Mouse (Mus musculus) kidney, embryonic 14.5 days (tissue): ENCODE results near the gene Gm20538. TPM values are rescaled to one million over a fixed set of nuclear protein-coding genes. Genes with fewer than 3 reads are reported as not detected.
A peak's percentile ranks its signal among the peaks of the same experiment; 100 is the strongest.

Source experiments
- ATAC-seq: fragments of 200-750 bp; cut with Nextera tagmentation; 2 replicates; pipeline ENCODE4 v1.8.0; 2017; ENCODE audit warnings: moderate number of reproducible peaks, mild to moderate bottlenecking, moderate TSS enrichment, moderate library complexity; ENCODE audit not compliant: low FRiP score, low TSS enrichment
- H3K27ac ChIP-seq: fragments of 300-500 bp; sonication (generic); 2 replicates; pipeline ENCODE4 v1.5.1; 2014; ENCODE audit warnings: low read depth, mild to moderate bottlenecking, low read length, moderate library complexity, mixed read lengths
- H3K27me3 ChIP-seq: fragments of 300-500 bp; sonication (generic); 2 replicates; pipeline ENCODE4 v1.6.1; 2014; ENCODE audit warnings: mild to moderate bottlenecking, low read length; ENCODE audit not compliant: control insufficient read depth, insufficient read depth
- H3K36me3 ChIP-seq: fragments of 300-500 bp; sonication (generic); 2 replicates; pipeline ENCODE4 v1.6.1; 2014; ENCODE audit warnings: low read length, mixed read lengths; ENCODE audit not compliant: control insufficient read depth, insufficient read depth
- H3K4me1 ChIP-seq: fragments of 300-500 bp; sonication (generic); 2 replicates; pipeline ENCODE4 v1.6.1; 2014; ENCODE audit warnings: low read length, mixed read lengths; ENCODE audit not compliant: control insufficient read depth, insufficient read depth
- H3K4me2 ChIP-seq: fragments of 300-500 bp; sonication (generic); replicated peaks from 2 replicates; pipeline ENCODE4 v1.6.1; 2014; ENCODE audit warnings: low read depth, mild to moderate bottlenecking, low read length
- H3K4me3 ChIP-seq: fragments of 300-500 bp; sonication (generic); 2 replicates; pipeline ENCODE4 v1.5.1; 2014; ENCODE audit warnings: mild to moderate bottlenecking, low read length
- H3K9ac ChIP-seq: fragments of 300-500 bp; sonication (generic); 2 replicates; pipeline ENCODE4 v1.6.1; 2014; ENCODE audit warnings: low read depth, mild to moderate bottlenecking, low read length, moderate library complexity
- H3K9me3 ChIP-seq: fragments of 300-500 bp; sonication (generic); 2 replicates; pipeline ENCODE4 v1.6.1; 2016; ENCODE audit warnings: low read length; ENCODE audit not compliant: control insufficient read depth
- WGBS: fragments of 180-500 bp; shearing (Covaris S2); extraction: QIAGEN DNeasy Blood & Tissue Kit; methylation state at CpG from one replicate; pipeline ENCODE4 v1.1.7; 2014; 5-methylcytosine and 5-hydroxymethylcytosine counted together
- polyA plus RNA-seq: library from polyadenylated mRNA; unstranded; fragments of >200 nt; fragmentation: Nextera tagmentation; extraction: Ambion mirVana; gene quantifications from 2 replicates; pipeline ENCODE4 v1.2.1, GENCODE M21; 2014

Gene Gm20538
- polyA plus RNA-seq, 1 experiment from 2014 or later = not detected

DNA sequence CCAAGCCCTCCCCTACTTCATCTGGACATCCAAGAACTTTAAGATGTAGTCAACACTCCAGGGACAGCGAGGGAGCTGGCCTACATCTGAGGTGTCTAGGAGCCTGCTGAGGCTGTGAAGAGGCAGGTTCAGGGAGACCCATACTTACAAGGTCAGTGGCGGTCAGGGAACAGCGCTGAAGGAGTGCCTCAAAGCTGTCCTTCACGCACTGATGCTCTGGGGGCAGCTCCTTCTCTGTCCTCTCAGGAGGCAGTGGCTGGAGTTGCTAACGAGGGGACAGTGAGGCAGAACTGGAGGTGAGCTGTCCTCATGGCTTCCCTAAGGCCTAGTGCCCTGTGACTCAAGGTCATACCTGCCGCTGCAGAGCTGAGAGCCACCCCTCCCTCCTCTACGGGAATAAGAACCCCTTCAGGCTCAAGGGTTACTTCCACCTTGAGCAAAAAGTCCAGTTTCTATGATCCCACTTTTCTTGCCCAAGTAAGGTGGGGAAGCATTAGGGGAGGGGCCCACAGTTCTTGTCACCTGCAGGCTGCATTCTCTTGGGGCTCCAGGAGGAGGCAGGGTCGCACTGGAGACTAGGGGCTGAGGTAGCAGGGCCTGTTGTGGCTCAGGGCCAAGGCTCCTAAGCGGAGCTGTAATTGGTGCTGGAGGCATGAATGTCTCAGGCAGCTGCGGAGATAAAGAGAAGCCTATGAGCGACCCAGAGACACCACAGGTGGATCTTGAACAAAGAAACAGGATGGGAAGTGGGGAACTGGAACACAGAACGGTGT is 34.4 kb downstream of the Gm20538 start:
- H3K4me1 ChIP-seq = peaks cover 49% of the 10 kb centered on the region
- no peak for ATAC-seq
- 50% methylated on average over 12 of the region's 12 CpGs for WGBS

DNA sequence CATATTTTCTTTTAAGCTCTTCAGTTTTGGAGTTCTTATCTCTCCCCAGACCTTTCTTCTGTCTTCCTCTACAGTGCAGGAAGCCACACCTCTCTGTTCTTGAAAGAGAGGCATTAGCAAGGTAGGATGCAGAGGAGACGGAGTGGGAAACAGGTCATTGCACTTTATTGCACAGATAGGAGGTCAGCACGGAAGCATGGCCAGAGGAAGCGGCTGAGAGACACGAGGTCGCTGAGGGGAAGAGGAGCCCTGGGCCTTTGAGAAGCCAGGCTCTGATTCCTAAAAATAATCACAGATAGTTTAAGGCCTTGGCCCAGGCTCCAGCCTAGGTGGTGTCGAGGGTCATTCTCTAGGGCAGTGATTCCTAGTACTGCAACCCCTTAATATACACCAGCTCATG is 36.9 kb downstream of the Gm20538 start:
- no peak for ATAC-seq

More for the DNA sequence above, 34.4 kb downstream of the Gm20538 start:
- Histone ChIP-seq H3K4me3 (no peak overlapping the region), H3K36me3 (no peaks in the 10 kb centered on the region), H3K4me2 (no peak overlapping the region), H3K27ac (peak overlapping the region; percentile 37; the same call in 1 of the 2 replicates), H3K9me3 (no peaks in the 10 kb centered on the region), H3K9ac (no peak overlapping the region), H3K27me3 (no peaks in the 10 kb centered on the region)

DNA sequence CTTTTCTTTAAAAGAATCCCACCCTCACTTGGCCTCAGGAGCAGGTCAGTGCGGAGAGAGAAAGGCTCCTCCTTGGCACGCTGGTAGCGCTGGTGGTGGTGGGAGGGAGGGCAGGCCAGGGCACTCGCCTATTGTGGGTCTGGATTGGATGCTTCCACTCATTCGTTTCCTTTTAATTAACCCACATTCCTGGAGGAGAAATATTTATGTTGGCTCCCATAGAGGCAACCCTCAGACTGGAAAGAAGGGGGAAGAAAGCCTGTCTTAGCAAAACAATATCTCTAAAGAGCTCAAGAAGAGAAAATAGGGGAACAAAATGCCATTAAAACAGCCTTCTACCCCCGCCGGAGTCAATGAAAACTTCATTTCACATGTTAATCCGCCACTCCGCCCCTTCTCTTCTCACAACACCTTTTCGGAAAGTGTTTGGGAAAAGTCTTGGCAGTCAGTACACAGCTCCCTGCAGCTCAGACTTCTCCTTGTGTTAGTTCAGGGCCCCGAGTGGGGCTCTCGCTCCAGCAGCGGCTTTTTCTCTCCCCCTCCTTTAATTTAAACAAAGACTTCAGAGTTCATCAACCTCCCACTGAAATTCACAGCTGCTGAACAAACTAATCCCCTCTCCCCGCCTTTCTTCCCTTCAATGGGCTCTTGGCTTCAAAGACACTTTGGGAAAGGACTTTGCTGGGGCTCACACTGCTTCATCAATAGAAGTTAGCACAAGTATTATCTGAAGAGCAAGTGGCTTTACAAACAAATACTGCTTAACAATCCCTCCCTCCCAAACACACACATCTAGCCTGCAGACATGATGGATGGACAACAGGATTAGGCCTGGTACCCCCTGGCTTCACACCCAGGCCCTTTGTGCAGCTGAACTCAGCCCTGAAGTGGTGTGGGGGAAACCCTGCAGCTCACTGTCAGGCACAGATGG is 37.8 kb downstream of the Gm20538 start:
- peak; percentile 50; the same call in 1 of the 2 replicates for ATAC-seq
- peaks cover 15% of the 10 kb centered on the region for H3K27me3 ChIP-seq

More for the DNA sequence above, 36.9 kb downstream of the Gm20538 start:
- Histone ChIP-seq H3K36me3 (no peaks in the 10 kb centered on the region), H3K4me2 (no peak overlapping the region), H3K9ac (no peak overlapping the region), H3K27me3 (peaks cover 9% of the 10 kb centered on the region), H3K9me3 (no peaks in the 10 kb centered on the region), H3K27ac (no peak overlapping the region; the same call in 1 of the 2 replicates), H3K4me3 (no peak overlapping the region), H3K4me1 (peaks cover 67% of the 10 kb centered on the region)
- 27% methylated on average over 6 of the region's 6 CpGs for WGBS

DNA sequence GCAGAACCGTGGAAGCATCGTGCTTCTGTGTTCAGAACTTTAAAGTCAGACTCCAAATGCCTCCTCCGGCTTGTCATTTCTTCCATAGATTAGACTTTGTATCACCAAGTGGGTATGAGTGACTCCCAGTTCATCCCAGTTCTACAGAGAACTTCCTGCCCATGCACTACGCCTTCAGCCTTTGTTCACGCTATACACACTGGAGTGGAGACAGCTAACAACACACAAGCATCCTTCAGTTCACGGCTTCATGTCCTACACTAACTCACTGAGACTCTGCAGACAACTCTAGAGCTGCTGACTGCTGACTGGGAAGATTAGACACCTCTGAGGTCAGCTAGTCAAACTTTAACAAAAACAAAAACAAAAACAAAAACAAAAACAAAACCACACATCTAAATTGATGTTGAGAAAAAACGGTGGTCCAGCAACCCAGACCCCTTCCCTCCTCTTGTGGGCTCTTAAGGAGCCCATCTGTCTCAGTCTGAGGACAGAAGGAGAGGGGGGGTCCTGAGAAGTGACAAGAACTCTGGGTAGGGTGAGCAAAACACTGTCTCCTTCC is 38.6 kb downstream of the Gm20538 start:
- peak overlapping the region; percentile 12; the same call in 1 of the 2 replicates for H3K4me2 ChIP-seq
- WGBS = 25% methylated on average over 7 of the region's 7 CpGs
- peak overlapping the region; percentile 80; the same call in 1 of the 2 replicates for H3K27ac ChIP-seq
- no peak overlapping the region for H3K9ac ChIP-seq
- no peak overlapping the region for H3K4me3 ChIP-seq
- no peaks in the 10 kb centered on the region for H3K36me3 ChIP-seq
- no peaks in the 10 kb centered on the region for H3K9me3 ChIP-seq
- H3K27me3 ChIP-seq = peaks cover 20% of the 10 kb centered on the region
- H3K4me1 ChIP-seq = peaks cover 70% of the 10 kb centered on the region
- ATAC-seq = no peak

More for the DNA sequence above, 37.8 kb downstream of the Gm20538 start:
- H3K9ac ChIP-seq = no peak overlapping the region
- no peak overlapping the region for H3K4me3 ChIP-seq
- peak overlapping the region; percentile 80; the same call in 1 of the 2 replicates for H3K27ac ChIP-seq
- peaks cover 75% of the 10 kb centered on the region for H3K4me1 ChIP-seq
- peak overlapping the region; percentile 12; the same call in 1 of the 2 replicates for H3K4me2 ChIP-seq
- H3K9me3 ChIP-seq = no peaks in the 10 kb centered on the region
- no peaks in the 10 kb centered on the region for H3K36me3 ChIP-seq
- WGBS = 11% methylated on average over 14 of the region's 14 CpGs

DNA sequence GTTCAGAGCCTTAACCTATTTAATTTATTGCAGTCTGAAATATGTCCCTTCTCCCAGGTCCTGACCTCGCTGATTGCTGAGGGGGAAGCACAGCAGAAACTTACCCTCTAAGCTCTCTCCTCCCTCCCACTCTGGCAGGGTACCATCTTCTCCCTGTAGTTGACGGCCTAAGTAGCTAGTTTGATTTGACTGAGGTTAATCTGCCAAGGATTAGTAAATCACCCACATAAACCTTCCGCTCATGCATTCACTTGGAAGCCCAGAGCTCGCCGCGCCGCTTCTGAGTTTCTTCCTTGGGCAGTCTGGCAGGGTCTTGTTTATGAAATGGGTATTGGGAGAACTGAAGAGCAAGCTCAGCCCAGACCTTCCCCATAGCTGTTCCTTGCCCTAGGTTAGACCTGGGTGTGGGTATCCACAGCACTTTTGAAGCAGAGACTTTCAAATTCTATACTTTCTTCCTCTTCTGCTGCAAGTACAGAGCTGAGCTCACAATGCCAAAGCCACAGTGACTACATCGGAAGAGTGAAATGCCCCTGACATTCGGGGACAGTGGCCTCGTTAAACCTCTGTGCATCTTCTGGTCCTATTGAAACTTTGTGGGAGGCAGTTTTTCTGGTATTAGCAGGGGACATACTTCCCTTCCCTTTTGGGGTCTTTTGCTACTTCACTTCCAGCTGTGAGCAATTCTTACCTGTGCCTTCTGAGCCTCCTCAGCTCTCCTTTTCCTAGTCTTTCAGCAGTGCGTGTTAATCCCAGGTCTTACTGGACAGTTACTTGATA is 39.4 kb downstream of the Gm20538 start:
- Histone ChIP-seq H3K4me2 (no peak overlapping the region; the same call in 1 of the 2 replicates), H3K27ac (peak overlapping the region; percentile 3; the same call in 1 of the 2 replicates), H3K9ac (no peak overlapping the region), H3K36me3 (no peaks in the 10 kb centered on the region), H3K9me3 (no peaks in the 10 kb centered on the region), H3K4me3 (no peak overlapping the region), H3K27me3 (peaks cover 24% of the 10 kb centered on the region), H3K4me1 (peaks cover 63% of the 10 kb centered on the region)
- ATAC-seq = no peak
- WGBS = 18% methylated on average over 11 of the region's 11 CpGs

DNA sequence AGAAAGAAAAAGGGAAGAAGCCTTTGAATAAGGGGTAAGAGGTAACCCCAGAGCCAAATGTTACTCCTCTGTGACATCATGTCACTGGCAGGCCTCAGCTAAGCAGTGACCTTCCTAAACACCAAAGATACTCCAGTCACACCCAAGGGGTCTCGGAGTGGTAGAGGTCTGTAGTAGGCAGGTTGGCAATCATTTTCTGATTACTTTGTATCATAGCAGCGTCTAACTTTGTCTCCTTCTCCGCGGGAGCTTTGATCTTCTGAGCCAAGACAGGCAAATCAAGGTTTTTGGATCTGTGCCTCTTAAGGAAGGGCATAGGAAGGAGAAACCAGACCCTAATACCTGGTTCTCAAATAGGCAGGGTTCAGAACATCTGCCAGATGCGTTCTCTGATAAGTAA is 40.0 kb downstream of the Gm20538 start:
- Histone ChIP-seq H3K36me3 (no peaks in the 10 kb centered on the region), H3K9ac (no peak overlapping the region), H3K9me3 (no peaks in the 10 kb centered on the region), H3K27me3 (peaks cover 24% of the 10 kb centered on the region), H3K4me2 (0 out of 2 replicates have a peak overlapping the region, but pooled peaks have one; percentile 67), H3K4me1 (peaks cover 57% of the 10 kb centered on the region), H3K27ac (no peak overlapping the region), H3K4me3 (no peak overlapping the region)
- ATAC-seq = no peak
- 32% methylated on average over 5 of the region's 5 CpGs for WGBS

DNA sequence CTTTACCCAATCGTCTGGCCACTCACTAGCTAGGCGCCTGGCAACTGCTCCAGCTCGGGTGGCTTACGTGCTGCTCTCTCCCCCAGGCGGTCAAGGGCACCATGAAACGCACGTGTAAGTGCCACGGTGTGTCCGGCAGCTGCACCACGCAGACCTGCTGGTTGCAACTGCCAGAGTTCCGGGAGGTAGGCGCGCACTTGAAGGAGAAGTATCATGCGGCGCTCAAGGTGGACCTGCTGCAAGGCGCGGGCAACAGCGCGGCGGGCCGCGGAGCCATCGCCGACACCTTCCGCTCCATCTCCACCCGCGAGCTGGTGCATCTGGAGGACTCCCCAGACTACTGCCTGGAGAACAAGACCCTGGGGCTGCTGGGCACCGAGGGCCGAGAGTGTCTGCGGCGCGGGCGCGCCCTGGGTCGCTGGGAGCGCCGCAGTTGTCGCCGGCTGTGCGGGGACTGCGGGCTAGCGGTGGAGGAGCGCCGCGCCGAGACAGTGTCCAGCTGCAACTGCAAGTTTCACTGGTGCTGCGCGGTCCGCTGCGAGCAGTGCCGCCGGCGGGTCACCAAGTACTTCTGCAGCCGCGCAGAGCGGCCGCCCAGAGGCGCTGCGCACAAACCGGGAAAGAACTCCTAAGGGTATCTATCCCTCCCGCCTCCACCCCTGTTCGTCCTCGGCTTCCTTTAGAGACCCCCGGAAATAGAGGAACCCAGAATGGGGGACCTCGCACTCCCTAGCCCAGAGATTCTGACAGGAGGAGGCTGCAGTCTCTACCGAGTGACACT is 41.0 kb downstream of the Gm20538 start:
- H3K27ac ChIP-seq = peak overlapping the region; percentile 13; the same call in 1 of the 2 replicates
- H3K9ac ChIP-seq = peak overlapping the region; percentile 42
- WGBS = under 1% methylated on average over 64 of the region's 66 CpGs
- H3K4me1 ChIP-seq = peaks cover 57% of the 10 kb centered on the region
- peak overlapping the region; percentile 67 for H3K4me2 ChIP-seq
- H3K27me3 ChIP-seq = peaks cover 24% of the 10 kb centered on the region
- ATAC-seq = peak; percentile 34; the same call in 1 of the 2 replicates
- H3K4me3 ChIP-seq = peak overlapping the region; percentile 36
- no peaks in the 10 kb centered on the region for H3K36me3 ChIP-seq
- no peaks in the 10 kb centered on the region for H3K9me3 ChIP-seq
